Mouse (Mus musculus) heart, embryonic 12.5 days (tissue): ENCODE measurements at regions not wholly inside any gene's neighbourhood (a gene's known extent, or its start where the extent isn't known, plus 50 kb on each side); places are given as distances from the start of the nearest gene placed in this dataset.

Experiments
- ATAC-seq: fragments of 200-750 bp; cut with Nextera tagmentation; 2 replicates; pipeline ENCODE4 v1.8.0; 2017; ENCODE audit warnings: moderate TSS enrichment, moderate library complexity; ENCODE audit not compliant: insufficient number of reproducible peaks, low FRiP score
- H3K27ac ChIP-seq: fragments of 300-500 bp; sonication (generic); 2 replicates; pipeline ENCODE4 v1.5.1; 2016; ENCODE audit warnings: mild to moderate bottlenecking, moderate library complexity; ENCODE audit not compliant: poor library complexity, severe bottlenecking
- H3K27me3 ChIP-seq: fragments of 300-500 bp; sonication (generic); replicated peaks from 2 replicates; pipeline ENCODE4 v1.6.1; 2016; ENCODE audit warnings: mild to moderate bottlenecking, moderate library complexity
- H3K36me3 ChIP-seq: fragments of 300-500 bp; sonication (generic); 2 replicates; pipeline ENCODE4 v1.6.1; 2016; ENCODE audit warnings: mild to moderate bottlenecking, moderate library complexity
- H3K4me1 ChIP-seq: fragments of 300-500 bp; sonication (generic); replicated peaks from 2 replicates; pipeline ENCODE4 v1.6.1; 2016; ENCODE audit warnings: mild to moderate bottlenecking
- H3K4me2 ChIP-seq: fragments of 300-500 bp; sonication (generic); 2 replicates; pipeline ENCODE4 v1.6.1; 2016; ENCODE audit warnings: mild to moderate bottlenecking, moderate library complexity
- H3K4me3 ChIP-seq: fragments of 300-500 bp; sonication (generic); 2 replicates; pipeline ENCODE4 v1.5.1; 2016; ENCODE audit warnings: mild to moderate bottlenecking
- H3K9ac ChIP-seq: fragments of 300-500 bp; sonication (generic); 2 replicates; pipeline ENCODE4 v1.6.1; 2016; ENCODE audit warnings: mild to moderate bottlenecking, moderate library complexity
- H3K9me3 ChIP-seq: fragments of 300-500 bp; sonication (generic); replicated peaks from 2 replicates; pipeline ENCODE4 v1.6.1; 2016; ENCODE audit warnings: mild to moderate bottlenecking, moderate library complexity
- WGBS: fragments of 180-500 bp; shearing (Covaris S2); methylation state at CpG from one replicate; pipeline ENCODE4 v1.1.7; 2016; 5-methylcytosine and 5-hydroxymethylcytosine counted together

DNA sequence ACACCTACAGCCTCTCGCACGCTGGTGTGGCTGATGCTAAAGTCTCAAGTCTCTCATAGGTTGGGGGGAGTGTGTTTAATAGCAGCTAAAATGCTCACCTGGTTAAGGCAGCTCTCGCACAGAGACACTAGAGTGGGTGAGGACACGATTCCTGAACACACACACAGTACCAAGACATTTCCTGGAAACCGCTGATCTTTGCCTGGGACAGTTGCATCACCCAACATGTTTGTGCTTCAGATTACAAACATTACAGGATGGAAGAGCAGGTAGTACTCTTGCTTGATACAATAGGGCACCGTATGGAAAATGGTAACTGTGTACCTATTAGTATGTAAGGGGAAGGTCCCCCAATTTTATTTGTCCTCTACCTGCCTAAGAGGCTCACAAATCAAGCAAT lies 2053.3 kb downstream of the A830018L16Rik start:
- no peak overlapping the region for H3K4me2 ChIP-seq
- ATAC-seq: no peak
- no peaks in the 10 kb centered on the region for H3K27me3 ChIP-seq
- no peaks in the 10 kb centered on the region for H3K4me1 ChIP-seq
- H3K9me3 ChIP-seq: 0 out of 2 replicates have a peak, but pooled peaks cover under 1% of the 10 kb centered on the region
- WGBS: 82% methylated on average over 6 of the region's 6 CpGs
- H3K9ac ChIP-seq: no peak overlapping the region
- H3K36me3 ChIP-seq: no peaks in the 10 kb centered on the region
- H3K27ac ChIP-seq: no peak overlapping the region
- no peak overlapping the region for H3K4me3 ChIP-seq

DNA sequence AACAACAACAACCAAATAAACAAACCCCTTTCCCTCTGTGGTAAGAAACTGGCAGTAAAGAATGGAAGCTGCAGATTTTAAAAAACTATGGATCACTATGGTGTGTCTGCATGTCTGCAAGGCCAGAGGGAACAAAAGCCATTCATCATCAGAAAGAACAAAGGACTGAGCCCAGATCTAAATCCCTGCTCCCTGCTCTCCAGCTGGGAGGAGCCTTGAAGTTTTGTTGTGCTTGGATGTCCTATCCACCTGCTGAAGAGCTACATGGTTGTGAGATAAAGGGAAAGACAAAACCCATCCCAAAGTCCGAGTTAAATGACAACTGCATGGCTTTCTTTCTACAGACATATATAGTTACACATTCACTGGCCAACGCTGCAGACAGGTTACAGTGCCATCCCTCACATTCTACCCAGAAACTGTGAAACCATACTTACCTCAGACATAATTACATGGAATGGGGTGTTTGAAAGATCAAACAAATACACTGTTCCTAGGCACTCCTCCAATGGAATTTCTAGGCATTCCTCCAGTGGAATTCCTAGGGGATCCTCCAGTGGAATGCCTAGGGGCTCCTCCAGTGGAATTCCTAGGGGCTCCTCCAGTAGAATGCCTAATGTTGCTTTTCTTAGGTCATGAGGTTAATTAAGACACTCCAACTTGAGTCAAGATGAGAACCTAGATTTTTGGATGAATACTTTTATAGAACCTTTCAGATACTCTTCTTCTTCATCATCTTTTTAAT lies 2054.2 kb downstream of the A830018L16Rik start:
- Histone ChIP-seq H3K36me3 (no peaks in the 10 kb centered on the region), H3K27me3 (no peaks in the 10 kb centered on the region), H3K4me1 (no peaks in the 10 kb centered on the region), H3K4me2 (no peak overlapping the region), H3K9me3 (peaks cover 4% of the 10 kb centered on the region; the same call in 1 of the 2 replicates), H3K4me3 (no peak overlapping the region), H3K9ac (no peak overlapping the region), H3K27ac (no peak overlapping the region)
- WGBS: 45% methylated on average over 2 of the region's 2 CpGs
- no peak for ATAC-seq

DNA sequence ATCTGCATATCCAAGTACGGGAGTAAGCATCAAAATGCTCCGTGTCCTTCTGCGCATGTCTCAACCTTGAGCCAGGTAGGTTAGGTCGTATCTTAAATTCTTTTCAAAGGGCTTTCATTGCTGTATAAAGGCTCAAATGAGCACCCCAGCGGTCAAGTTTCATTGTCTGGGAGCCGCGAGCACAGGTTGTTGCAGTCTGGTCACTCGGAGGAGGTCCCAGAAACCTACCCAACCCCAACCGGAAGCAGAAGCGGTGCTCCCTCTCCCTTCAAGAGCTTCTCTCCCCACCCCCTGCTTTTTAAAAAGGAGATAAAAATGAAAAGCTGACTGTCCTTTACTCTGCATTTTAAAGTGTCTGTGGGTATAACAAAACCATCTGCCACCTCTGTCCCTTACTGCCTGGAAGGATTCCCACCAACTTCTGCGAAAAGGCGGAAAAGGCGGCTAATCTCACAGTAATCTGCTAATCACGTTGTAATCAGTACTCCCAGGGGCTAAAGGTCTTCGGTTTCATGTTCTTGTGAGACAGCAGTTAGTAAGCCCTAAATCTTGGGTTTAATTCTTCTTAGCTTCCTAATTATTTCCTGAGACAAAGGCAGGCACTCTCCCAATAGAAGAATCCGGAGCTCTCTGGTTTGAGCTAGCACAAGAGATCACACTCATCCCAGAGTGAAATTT lies 2081.0 kb downstream of the A830018L16Rik start:
- Histone ChIP-seq H3K4me3 (peak overlapping the region; percentile 25), H3K9ac (peak overlapping the region; percentile 51; the same call in 1 of the 2 replicates), H3K27me3 (peaks cover 15% of the 10 kb centered on the region; the same call in 1 of the 2 replicates), H3K27ac (no peak overlapping the region), H3K9me3 (no peaks in the 10 kb centered on the region), H3K4me1 (0 out of 2 replicates have a peak, but pooled peaks cover 5% of the 10 kb centered on the region), H3K4me2 (peak overlapping the region; percentile 59), H3K36me3 (no peaks in the 10 kb centered on the region)
- 22% methylated on average over 16 of the region's 16 CpGs for WGBS
- no peak for ATAC-seq

DNA sequence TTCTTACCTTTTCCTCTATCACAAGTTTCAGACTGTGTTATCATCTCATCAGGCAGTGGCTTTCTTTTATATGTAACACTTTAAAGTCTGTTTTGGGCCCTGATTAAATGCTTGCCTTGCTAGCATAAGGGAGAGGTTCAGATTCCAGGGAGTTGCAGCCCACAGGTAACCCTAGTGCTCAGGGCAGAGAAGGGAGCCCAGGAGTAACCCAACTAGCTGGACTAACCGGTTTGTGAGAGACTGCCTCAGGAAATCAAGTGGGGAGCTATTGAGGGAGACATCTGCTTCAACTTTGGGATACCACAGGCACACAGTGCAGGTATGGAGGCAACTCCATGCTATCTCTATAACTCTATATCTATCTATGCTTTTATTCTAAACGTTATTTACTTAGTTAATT lies 2082.5 kb downstream of the A830018L16Rik start:
- no peak for ATAC-seq

DNA sequence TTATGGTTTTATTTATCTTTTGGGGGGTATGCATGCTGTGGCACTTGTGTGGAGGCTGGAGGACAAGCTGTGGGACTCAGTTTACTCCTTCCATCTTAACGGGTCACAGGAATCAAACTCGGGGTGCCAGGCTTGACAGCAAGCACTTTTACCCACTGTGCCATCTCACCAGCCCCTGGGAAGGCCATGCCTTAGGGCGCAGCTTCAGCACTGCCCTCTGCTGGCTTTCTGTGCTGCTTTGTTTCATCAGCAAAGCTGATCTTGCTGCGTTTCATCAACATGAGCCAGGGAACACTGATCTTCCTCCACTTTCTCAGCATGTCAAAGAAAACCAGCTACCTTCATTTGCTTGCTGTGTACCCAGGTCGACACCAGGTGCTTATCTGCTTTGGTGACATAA lies 2086.6 kb downstream of the A830018L16Rik start:
- no peak overlapping the region for H3K4me2 ChIP-seq
- H3K36me3 ChIP-seq: no peaks in the 10 kb centered on the region
- peaks cover 8% of the 10 kb centered on the region; the same call in 1 of the 2 replicates for H3K27me3 ChIP-seq
- H3K4me1 ChIP-seq: no peaks in the 10 kb centered on the region
- no peak overlapping the region for H3K27ac ChIP-seq
- WGBS: 19% methylated on average over 5 of the region's 5 CpGs
- no peak for ATAC-seq
- no peaks in the 10 kb centered on the region for H3K9me3 ChIP-seq
- H3K4me3 ChIP-seq: no peak overlapping the region
- H3K9ac ChIP-seq: no peak overlapping the region

More for the DNA sequence above, 2082.5 kb downstream of the A830018L16Rik start:
- H3K9ac ChIP-seq: no peak overlapping the region
- H3K27me3 ChIP-seq: peaks cover 15% of the 10 kb centered on the region; the same call in 1 of the 2 replicates
- no peaks in the 10 kb centered on the region for H3K36me3 ChIP-seq
- 0 out of 2 replicates have a peak, but pooled peaks cover 5% of the 10 kb centered on the region for H3K4me1 ChIP-seq
- 16% methylated on average over 2 of the region's 2 CpGs for WGBS
- no peak overlapping the region for H3K4me2 ChIP-seq
- no peaks in the 10 kb centered on the region for H3K9me3 ChIP-seq
- no peak overlapping the region for H3K4me3 ChIP-seq
- no peak overlapping the region for H3K27ac ChIP-seq

DNA sequence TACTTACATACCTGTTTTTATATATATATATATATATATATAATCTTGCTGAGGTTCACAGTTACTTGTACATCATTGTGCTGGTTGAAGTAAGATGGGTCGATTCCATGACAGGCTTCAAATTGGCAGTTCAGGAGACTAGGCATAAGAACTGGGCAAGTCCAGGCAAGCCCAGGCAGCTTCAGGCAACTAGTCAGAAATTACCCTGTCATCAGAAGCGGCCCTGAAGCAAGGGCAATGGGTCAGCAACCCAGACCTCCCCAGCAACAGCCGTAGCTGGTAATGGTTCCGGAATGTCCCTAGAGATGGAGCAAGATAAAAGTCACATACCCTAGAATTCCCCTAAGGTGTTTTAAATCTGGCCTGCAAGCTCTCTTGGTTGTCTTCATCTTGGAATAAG lies 2088.0 kb downstream of the A830018L16Rik start:
- ATAC-seq: no peak
- Histone ChIP-seq H3K27me3 (no peaks in the 10 kb centered on the region), H3K36me3 (no peaks in the 10 kb centered on the region), H3K9me3 (no peaks in the 10 kb centered on the region), H3K4me1 (no peaks in the 10 kb centered on the region), H3K4me3 (no peak overlapping the region), H3K27ac (no peak overlapping the region), H3K9ac (no peak overlapping the region), H3K4me2 (no peak overlapping the region)
- 60% methylated on average over 4 of the region's 4 CpGs for WGBS

DNA sequence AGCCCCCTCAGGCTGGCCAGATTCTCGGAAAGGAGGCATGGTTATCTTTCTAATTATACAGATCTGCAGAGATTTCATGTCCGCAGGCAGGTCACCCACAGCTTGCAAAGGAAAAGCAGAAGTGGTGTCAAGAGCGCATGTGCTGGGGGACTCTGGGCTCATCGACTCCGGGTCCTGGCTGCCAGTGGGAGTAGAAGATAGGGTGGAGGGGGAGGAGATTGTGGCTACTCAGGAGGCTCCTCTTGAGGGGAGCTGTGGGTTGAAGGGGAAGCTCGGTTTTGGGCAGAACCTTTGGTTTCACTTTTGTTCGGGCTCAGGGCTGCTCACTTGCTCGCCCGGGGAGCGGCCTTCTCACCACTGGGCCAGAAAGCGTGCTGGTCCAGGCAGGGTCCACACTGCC lies 2099.9 kb downstream of the A830018L16Rik start:
- WGBS: 84% methylated on average over 11 of the region's 11 CpGs
- Histone ChIP-seq H3K36me3 (no peaks in the 10 kb centered on the region), H3K27ac (no peak overlapping the region), H3K4me1 (no peaks in the 10 kb centered on the region), H3K9ac (no peak overlapping the region), H3K27me3 (no peaks in the 10 kb centered on the region), H3K4me2 (no peak overlapping the region), H3K4me3 (no peak overlapping the region), H3K9me3 (peaks cover 13% of the 10 kb centered on the region; the same call in 1 of the 2 replicates)
- no peak for ATAC-seq
